Mouse (Mus musculus): ENCODE measurements around the gene Cstl1. TPM values are rescaled to one million over a fixed set of nuclear protein-coding genes. Genes with fewer than 3 reads are reported as not detected.

Cstl1 gene
- total RNA-seq, 2 experiments from 2014 or later: not detected

- ATAC-seq (replicated peaks; ENCODE audit: low FRiP score, poor library complexity, severe bottlenecking): no peak
These were observed 51.3 kb downstream of the Cstl1 start for GRCm38 (mm10) chr2:148801491-148801921.

Other genes with a start within 250 kb of the Cstl1 start
- gene Nxt1, start 77.8 kb upstream of the Cstl1 start, total RNA-seq (2015; ENCODE audit: low replicate concordance): 10.7 and 19.6 TPM in 2 replicates
- 9.6 and 23.8 TPM in 2 replicates for gene Nxt1, start 77.8 kb upstream of the Cstl1 start, total RNA-seq (2017; ENCODE audit: low replicate concordance)
- gene Gzf1, start 69.3 kb upstream of the Cstl1 start, total RNA-seq (2015; ENCODE audit: low replicate concordance): 3.1 and 5.6 TPM in 2 replicates
- gene Gzf1, start 69.3 kb upstream of the Cstl1 start, total RNA-seq (2017; ENCODE audit: low replicate concordance): 4.5 and 5.3 TPM in 2 replicates
- gene Napb, start 17.9 kb upstream of the Cstl1 start, total RNA-seq (2015; ENCODE audit: low replicate concordance): not detected in 2 replicates
- gene Napb, start 17.9 kb upstream of the Cstl1 start, total RNA-seq (2017; ENCODE audit: low replicate concordance): 0.28 TPM in 1 of 2 replicates, not detected in the other
- gene Cst11, start 21.1 kb downstream of the Cstl1 start, total RNA-seq (2015; ENCODE audit: low replicate concordance): not detected in 2 replicates
- not detected in 2 replicates for gene Cst11, start 21.1 kb downstream of the Cstl1 start, total RNA-seq (2017; ENCODE audit: low replicate concordance)
- not detected in 2 replicates for gene 8030411F24Rik, start 31.7 kb downstream of the Cstl1 start, total RNA-seq (2015; ENCODE audit: low replicate concordance)
- gene 8030411F24Rik, start 31.7 kb downstream of the Cstl1 start, total RNA-seq (2017; ENCODE audit: low replicate concordance): not detected in 2 replicates
- not detected in 2 replicates for gene Cst12, start 39.0 kb downstream of the Cstl1 start, total RNA-seq (2015; ENCODE audit: low replicate concordance)
- gene Cst12, start 39.0 kb downstream of the Cstl1 start, total RNA-seq (2017; ENCODE audit: low replicate concordance): not detected in 2 replicates
- not detected in 2 replicates for gene Cst8, start 48.4 kb downstream of the Cstl1 start, total RNA-seq (2015; ENCODE audit: low replicate concordance)
- gene Cst8, start 48.4 kb downstream of the Cstl1 start, total RNA-seq (2017; ENCODE audit: low replicate concordance): not detected in 2 replicates
- not detected in 2 replicates for gene Cst13, start 69.7 kb downstream of the Cstl1 start, total RNA-seq (2015; ENCODE audit: low replicate concordance)
- not detected in 2 replicates for gene Cst13, start 69.7 kb downstream of the Cstl1 start, total RNA-seq (2017; ENCODE audit: low replicate concordance)
- gene Cst9, start 84.8 kb downstream of the Cstl1 start, total RNA-seq (2015; ENCODE audit: low replicate concordance): not detected in 2 replicates
- not detected in 2 replicates for gene Cst9, start 84.8 kb downstream of the Cstl1 start, total RNA-seq (2017; ENCODE audit: low replicate concordance)
- not detected in 2 replicates for gene 9230104L09Rik, start 114.7 kb downstream of the Cstl1 start, total RNA-seq (2015; ENCODE audit: low replicate concordance)
- not detected in 2 replicates for gene 9230104L09Rik, start 114.7 kb downstream of the Cstl1 start, total RNA-seq (2017; ENCODE audit: low replicate concordance)
- 123 and 150 TPM in 2 replicates for gene Cst3, start 125.3 kb downstream of the Cstl1 start, total RNA-seq (2015; ENCODE audit: low replicate concordance)
- 60.1 and 103 TPM in 2 replicates for gene Cst3, start 125.3 kb downstream of the Cstl1 start, total RNA-seq (2017; ENCODE audit: low replicate concordance)

All from erythroblast, adult 5-6 weeks (primary cell).